ENCODE assay signal across 30 mouse cellular contexts in genomic region chr19:7014481-7015135, GRCm38 (mm10). TPM values are rescaled to one million over a fixed set of nuclear protein-coding genes. Genes with fewer than 3 reads are reported as not detected.
A peak's percentile ranks its signal among the peaks of the same experiment; 100 is the strongest.
DNase-seq lines count a peak whose midpoint lies in the region; ATAC-seq lines count a peak whose summit lies in the region.
"Had no signal": no experiment of that assay in that cellular context is flagged by ENCODE, and none has a peak within 500 bp of the region (broad histone marks: within the 10 kb centered on the region; RNA-seq: fewer than 3 reads in every experiment).

No protein-coding gene starts in this region.

- no peaks in the 10 kb centered on the region for H3K9me3 ChIP-seq in heart, embryonic 14.5 days (ENCODE audit: control insufficient read depth, low read length)
- H3K9me3 ChIP-seq in megakaryocyte, embryonic 14.5 days, result no peaks in the 10 kb centered on the region
- H3K9me3 ChIP-seq: embryonic facial prominence, embryonic 12.5 days; embryonic facial prominence, embryonic 15.5 days; heart, embryonic 15.5 days; hindbrain, embryonic 10.5 days; hindbrain, embryonic 13.5 days; intestine, embryonic 15.5 days had no signal

- peaks cover 10% of the 10 kb centered on the region for H3K36me3 ChIP-seq in heart, embryonic 14.5 days (ENCODE audit: control insufficient read depth, insufficient read depth, low read length)
- peaks cover 85% of the 10 kb centered on the region for H3K36me3 ChIP-seq in megakaryocyte, embryonic 14.5 days (replicated peaks; ENCODE audit: low read length)
- H3K36me3 ChIP-seq: intestine, embryonic 15.5 days had no signal

- H3K4me3 ChIP-seq in heart, embryonic 14.5 days (ENCODE audit: control insufficient read depth in 1 of 2, insufficient read depth in 1 of 2, low read depth in 1 of 2, low read length in 2 of 2), result no peak overlapping the region
- H3K4me3 ChIP-seq in megakaryocyte, embryonic 14.5 days (replicated peaks), result peak overlapping the region; percentile 89
- H3K4me3 ChIP-seq: embryonic facial prominence, embryonic 12.5 days; embryonic facial prominence, embryonic 15.5 days; gastrocnemius, adult 2 months; heart, adult 2 months; heart, embryonic 15.5 days; hindbrain, embryonic 10.5 days; hindbrain, embryonic 13.5 days; intestine, embryonic 15.5 days had no signal

- ATAC-seq in cerebellum, adult (ENCODE audit: insufficient number of reproducible peaks, low FRiP score, low TSS enrichment), result no peak
- ATAC-seq in heart, embryonic 14.5 days (ENCODE audit: insufficient number of reproducible peaks, insufficient read depth, low FRiP score, low read depth), result 0 out of 2 replicates have a peak, but pooled peaks have one; percentile 38
- ATAC-seq in megakaryocyte, adult 5-6 weeks (ENCODE audit: poor library complexity, severe bottlenecking), result no peak
- ATAC-seq: forebrain, embryonic 14.5 days; forebrain, postnatal 0 days; hindbrain, embryonic 16.5 days; intestine, embryonic 15.5 days had no signal

- 82% methylated on average over 20 of the region's 20 CpGs for WGBS in heart, embryonic 14.5 days

- no peak overlapping the region for H3K9ac ChIP-seq in heart, embryonic 14.5 days (ENCODE audit: low read length)
- H3K9ac ChIP-seq: embryonic facial prominence, embryonic 12.5 days; embryonic facial prominence, embryonic 15.5 days; forebrain, postnatal 0 days; heart, embryonic 15.5 days; hindbrain, embryonic 13.5 days; intestine, embryonic 15.5 days had no signal

- H3K4me2 ChIP-seq in heart, embryonic 14.5 days (ENCODE audit: low read length), result no peak overlapping the region
- H3K4me2 ChIP-seq: embryonic facial prominence, embryonic 12.5 days; embryonic facial prominence, embryonic 15.5 days; heart, embryonic 11.5 days; heart, embryonic 15.5 days; hindbrain, embryonic 13.5 days; intestine, embryonic 15.5 days had no signal

- peak; percentile 83 for DNase-seq in cerebellum, postnatal 10 days
- DNase-seq in heart, adult 18-20 months, result no peak
- DNase-seq: adrenal gland, adult 2 months; adrenal gland, postnatal 25 days; B cell, adult 2 months; cerebellum, adult 11 months; cerebellum, adult 2 months; cerebellum, adult 9-11 months; forebrain, postnatal 0 days; gastrocnemius, adult 2 months; gastrocnemius, postnatal 14 days; heart, adult 2 months; heart, postnatal 10 days; heart, postnatal 36 days; kidney, adult 11 months had no signal

- H3K27ac ChIP-seq in heart, embryonic 14.5 days (replicated peaks in 1 of 2; ENCODE audit: control insufficient read depth in 1 of 2, insufficient read depth in 1 of 2, low read depth in 2 of 2, low read length in 2 of 2), result no peak overlapping the region
- H3K27ac ChIP-seq: embryonic facial prominence, embryonic 12.5 days; embryonic facial prominence, embryonic 15.5 days; gastrocnemius, adult 2 months; heart, adult 2 months; heart, embryonic 15.5 days; hindbrain, embryonic 10.5 days; hindbrain, embryonic 13.5 days; intestine, embryonic 15.5 days had no signal

- H3K27me3 ChIP-seq in heart, embryonic 14.5 days (ENCODE audit: control insufficient read depth, insufficient read depth, low read length), result no peaks in the 10 kb centered on the region
- no peaks in the 10 kb centered on the region for H3K27me3 ChIP-seq in megakaryocyte, embryonic 14.5 days (replicated peaks)
- H3K27me3 ChIP-seq: CH12.LX; embryonic facial prominence, embryonic 12.5 days; embryonic facial prominence, embryonic 15.5 days; heart, embryonic 15.5 days; hindbrain, embryonic 13.5 days; intestine, embryonic 15.5 days had no signal

- H3K4me1 ChIP-seq in heart, embryonic 14.5 days (ENCODE audit: control insufficient read depth in 2 of 2, insufficient read depth in 2 of 2, low read length in 2 of 2), result peaks cover 6 to 9% of the 10 kb centered on the region in 2 experiments; a peak in 2 of 4 replicates
- peaks cover 76% of the 10 kb centered on the region for H3K4me1 ChIP-seq in megakaryocyte, embryonic 14.5 days
- H3K4me1 ChIP-seq: embryonic facial prominence, embryonic 12.5 days; embryonic facial prominence, embryonic 15.5 days; hindbrain, embryonic 10.5 days; hindbrain, embryonic 13.5 days; intestine, embryonic 15.5 days had no signal

RNA-seq across cellular contexts. Expression of gene Fermt3, which starts 4.7 kb away (rescaled TPM):
- polyA plus RNA-seq in heart, embryonic 14.5 days (2014; fragmentation: Nextera tagmentation; extraction: Ambion mirVana), result 5.2 and 6.6 TPM in 2 replicates
- 1 to 10 TPM; 4.4 to 6.0 TPM for total RNA-seq in heart, adult 18-20 months (2021)
- polyA plus RNA-seq in megakaryocyte, embryonic 14.5 days (2012; ENCODE audit: insufficient read depth, low replicate concordance), result 5,058 and 7,219 TPM in 2 replicates
- total RNA-seq in megakaryocyte, adult 5-6 weeks (2015), result 76.4 and 89.1 TPM in 2 replicates
- 239 and 262 TPM in 2 replicates for total RNA-seq in megakaryocyte, adult 5-6 weeks (2017)

RNA-seq across cellular contexts. Expression of gene Trpt1, which starts 18.7 kb away (rescaled TPM):
- 20.0 and 22.0 TPM in 2 replicates for polyA plus RNA-seq in heart, embryonic 14.5 days (2014; fragmentation: Nextera tagmentation; extraction: Ambion mirVana)
- 10 to 100 TPM; 22.4 to 26.4 TPM for total RNA-seq in heart, adult 18-20 months (2021)
- 0.57 TPM in 1 of 2 replicates, not detected in the other for polyA plus RNA-seq in megakaryocyte, embryonic 14.5 days (2012; ENCODE audit: insufficient read depth, low replicate concordance)
- 1.5 and 3.4 TPM in 2 replicates for total RNA-seq in megakaryocyte, adult 5-6 weeks (2015)
- total RNA-seq in megakaryocyte, adult 5-6 weeks (2017), result 2.7 and 3.4 TPM in 2 replicates
- total RNA-seq: common myeloid progenitor, adult 5-6 weeks had no signal

RNA-seq across cellular contexts. Expression of gene Nudt22, which starts 18.7 kb away (rescaled TPM):
- 29.7 and 31.8 TPM in 2 replicates for polyA plus RNA-seq in heart, embryonic 14.5 days (2014; fragmentation: Nextera tagmentation; extraction: Ambion mirVana)
- 10 to 100 TPM; 23.7 to 25.4 TPM for total RNA-seq in heart, adult 18-20 months (2021)
- polyA plus RNA-seq in megakaryocyte, embryonic 14.5 days (2012; ENCODE audit: insufficient read depth, low replicate concordance), result 6.7 and 9.1 TPM in 2 replicates
- 16.6 and 29.0 TPM in 2 replicates for total RNA-seq in megakaryocyte, adult 5-6 weeks (2015)
- total RNA-seq in megakaryocyte, adult 5-6 weeks (2017), result 10.1 and 16.0 TPM in 2 replicates

RNA-seq across cellular contexts. Expression of gene Dnajc4, which starts 22.2 kb away (rescaled TPM):
- polyA plus RNA-seq in heart, embryonic 14.5 days (2014; fragmentation: Nextera tagmentation; extraction: Ambion mirVana), result 40.0 and 42.9 TPM in 2 replicates
- total RNA-seq in heart, adult 18-20 months (2021), result 10 to 100 TPM; 54.6 to 55.1 TPM
- polyA plus RNA-seq in megakaryocyte, embryonic 14.5 days (2012; ENCODE audit: insufficient read depth, low replicate concordance), result 19.1 and 20.6 TPM in 2 replicates
- 19.5 and 23.0 TPM in 2 replicates for total RNA-seq in megakaryocyte, adult 5-6 weeks (2015)
- total RNA-seq in megakaryocyte, adult 5-6 weeks (2017), result 18.4 and 21.4 TPM in 2 replicates

RNA-seq across cellular contexts. Expression of gene Stip1, which starts 25.2 kb away (rescaled TPM):
- 174 and 175 TPM in 2 replicates for polyA plus RNA-seq in heart, embryonic 14.5 days (2014; fragmentation: Nextera tagmentation; extraction: Ambion mirVana)
- total RNA-seq in heart, adult 18-20 months (2021), result 100 to 1,000 TPM; 137 to 160 TPM
- 29.9 and 116 TPM in 2 replicates for polyA plus RNA-seq in megakaryocyte, embryonic 14.5 days (2012; ENCODE audit: insufficient read depth, low replicate concordance)
- 90.4 and 95.8 TPM in 2 replicates for total RNA-seq in megakaryocyte, adult 5-6 weeks (2015)
- total RNA-seq in megakaryocyte, adult 5-6 weeks (2017), result 102 and 115 TPM in 2 replicates

Comparison
In these comparisons a context has a peak if more than half of its experiments do, and no peak if none do; other contexts are left out.
1. DNase-seq: peak in cerebellum, postnatal 10 days (2 of 2); none in heart, adult 18-20 months (0 of 2).
2. RNA of gene Fermt3, which starts 4.7 kb away (total RNA-seq): 76.4 to 262 TPM in megakaryocyte, adult 5-6 weeks; 4.4 to 6.0 TPM in heart, adult 18-20 months; every median in the first group is over 10 times any median in the second.
3. RNA of gene Trpt1, which starts 18.7 kb away (total RNA-seq): 22.4 to 26.4 TPM in heart, adult 18-20 months; 1.5 to 3.4 TPM in megakaryocyte, adult 5-6 weeks; every median in the first group is over 4 times any median in the second.